Mouse (Mus musculus) bone marrow, adult 2 months (tissue): ENCODE measurements at regions not wholly inside any gene's neighbourhood (a gene's known extent, or its start where the extent isn't known, plus 50 kb on each side); places are given as distances from the start of the nearest gene placed in this dataset.

Source experiments
- H3K27ac ChIP-seq: fragments of 200-500 bp; 2 replicates; pipeline ENCODE4 v1.5.1; 2012; ENCODE audit warnings: low read depth, mild to moderate bottlenecking, control low read depth, inconsistent platforms, low read length; ENCODE audit not compliant: control insufficient read depth, poor library complexity, insufficient read depth
- H3K4me1 ChIP-seq: fragments of 200-500 bp; 2 replicates; pipeline ENCODE4 v1.6.1; 2011; ENCODE audit warnings: low read length; ENCODE audit not compliant: control insufficient read depth, insufficient read depth
- H3K4me3 ChIP-seq: fragments of 200-500 bp; replicated peaks from 2 replicates; pipeline ENCODE3; 2011; ENCODE audit warnings: mild to moderate bottlenecking, low read depth, low read length, control low read depth; ENCODE audit not compliant: control insufficient read depth
- CTCF ChIP-seq: fragments of 200-500 bp; IDR thresholded peaks from 2 replicates; pipeline ENCODE4 v1.5.1; 2011; ENCODE audit warnings: low read length, control low read depth; ENCODE audit not compliant: control insufficient read depth, insufficient read depth
- POLR2A ChIP-seq: fragments of 200-500 bp; IDR thresholded peaks from 2 replicates; pipeline ENCODE4 v1.6.1; 2011; ENCODE audit warnings: low read depth, mild to moderate bottlenecking, control low read depth, low read length, borderline replicate concordance; ENCODE audit not compliant: control insufficient read depth
- WGBS: fragments of 180-500 bp; shearing (Covaris S2); methylation state at CpG from one replicate; pipeline ENCODE4 v1.1.7; 2018; 5-methylcytosine and 5-hydroxymethylcytosine counted together

GRCm38 (mm10) chr14:105815827-105816226 is 80.8 kb downstream of the Spry2 start:
- Histone ChIP-seq H3K4me1 (no peaks in the 10 kb centered on the region), H3K4me3 (no peak overlapping the region), H3K27ac (no peak overlapping the region)
- TF ChIP-seq CTCF (no peak), POLR2A (no peak)
- 26% methylated on average over 6 of the region's 6 CpGs for WGBS

- WGBS, result 2% methylated on average over 12 of the region's 12 CpGs
- Histone ChIP-seq H3K27ac (no peak overlapping the region), H3K4me1 (no peaks in the 10 kb centered on the region), H3K4me3 (no peak overlapping the region)
- no peak for TF ChIP-seq CTCF
- TF ChIP-seq POLR2A, result no peak
Measured at GRCm38 (mm10) chr14:105815281-105815680, 81.3 kb downstream of the Spry2 start.

GRCm38 (mm10) chr14:105813661-105814060 is 83.0 kb downstream of the Spry2 start:
- Histone ChIP-seq H3K27ac (no peak overlapping the region), H3K4me3 (no peak overlapping the region), H3K4me1 (no peaks in the 10 kb centered on the region)
- TF ChIP-seq POLR2A (no peak), CTCF (no peak)

- H3K4me3 ChIP-seq, result no peak overlapping the region
- H3K27ac ChIP-seq, result no peak overlapping the region
- no peak for TF ChIP-seq POLR2A
- no peak for TF ChIP-seq CTCF
- 83% methylated on average over 6 of the region's 6 CpGs for WGBS
- no peaks in the 10 kb centered on the region for H3K4me1 ChIP-seq
Measured at GRCm38 (mm10) chr14:105813097-105813496, 83.5 kb downstream of the Spry2 start.

GRCm38 (mm10) chr14:105805762-105806161 is 90.9 kb downstream of the Spry2 start:
- TF ChIP-seq CTCF (no peak), POLR2A (no peak)
- H3K4me3 ChIP-seq, result no peak overlapping the region
- H3K27ac ChIP-seq, result no peak overlapping the region
- WGBS, result 72% methylated on average over 6 of the region's 6 CpGs
- H3K4me1 ChIP-seq, result no peaks in the 10 kb centered on the region

- WGBS, result 15% methylated on average over 5 of the region's 5 CpGs
- Histone ChIP-seq H3K4me1 (no peaks in the 10 kb centered on the region), H3K27ac (no peak overlapping the region), H3K4me3 (no peak overlapping the region)
- TF ChIP-seq CTCF, result no peak
- TF ChIP-seq POLR2A, result no peak
Measured at GRCm38 (mm10) chr14:105805362-105805761, 91.3 kb downstream of the Spry2 start.

- no peak for TF ChIP-seq CTCF
- Histone ChIP-seq H3K27ac (no peak overlapping the region), H3K4me3 (no peak overlapping the region), H3K4me1 (no peaks in the 10 kb centered on the region)
- WGBS, result 73% methylated on average over 5 of the region's 5 CpGs
Measured at GRCm38 (mm10) chr14:105804761-105805160, 91.9 kb downstream of the Spry2 start.

GRCm38 (mm10) chr14:105803281-105803680 is 93.3 kb downstream of the Spry2 start:
- WGBS, result 58% methylated on average over 7 of the region's 7 CpGs
- H3K4me3 ChIP-seq, result no peak overlapping the region
- H3K4me1 ChIP-seq, result no peaks in the 10 kb centered on the region
- H3K27ac ChIP-seq, result no peak overlapping the region
- TF ChIP-seq POLR2A, result no peak
- TF ChIP-seq CTCF, result no peak

GRCm38 (mm10) chr14:105802529-105803280 is 93.9 kb downstream of the Spry2 start:
- Histone ChIP-seq H3K27ac (no peak overlapping the region), H3K4me3 (no peak overlapping the region), H3K4me1 (no peaks in the 10 kb centered on the region)
- TF ChIP-seq CTCF (no peak), POLR2A (no peak)
- WGBS, result 7% methylated on average over 18 of the region's 18 CpGs
